Mouse (Mus musculus) left cerebral cortex, adult 9 months (tissue): ENCODE data around the gene Schip1.

Source experiments
- DNase-seq, 2 experiments: peaks; one replicate each; pipeline ENCODE4 v3.0.0; 2022; ENCODE audit warnings: low spot score in 2 of 2

Schip1 gene

GRCm38 (mm10) chr3:68583771-68584511 lies 519.3 kb downstream of the Schip1 start:
- DNase-seq, result no peak

- no peak for DNase-seq
These were observed 520.6 kb downstream of the Schip1 start for GRCm38 (mm10) chr3:68585213-68585612.

- DNase-seq, result no peak
These were observed 522.1 kb downstream of the Schip1 start for GRCm38 (mm10) chr3:68586646-68587064.

DNA sequence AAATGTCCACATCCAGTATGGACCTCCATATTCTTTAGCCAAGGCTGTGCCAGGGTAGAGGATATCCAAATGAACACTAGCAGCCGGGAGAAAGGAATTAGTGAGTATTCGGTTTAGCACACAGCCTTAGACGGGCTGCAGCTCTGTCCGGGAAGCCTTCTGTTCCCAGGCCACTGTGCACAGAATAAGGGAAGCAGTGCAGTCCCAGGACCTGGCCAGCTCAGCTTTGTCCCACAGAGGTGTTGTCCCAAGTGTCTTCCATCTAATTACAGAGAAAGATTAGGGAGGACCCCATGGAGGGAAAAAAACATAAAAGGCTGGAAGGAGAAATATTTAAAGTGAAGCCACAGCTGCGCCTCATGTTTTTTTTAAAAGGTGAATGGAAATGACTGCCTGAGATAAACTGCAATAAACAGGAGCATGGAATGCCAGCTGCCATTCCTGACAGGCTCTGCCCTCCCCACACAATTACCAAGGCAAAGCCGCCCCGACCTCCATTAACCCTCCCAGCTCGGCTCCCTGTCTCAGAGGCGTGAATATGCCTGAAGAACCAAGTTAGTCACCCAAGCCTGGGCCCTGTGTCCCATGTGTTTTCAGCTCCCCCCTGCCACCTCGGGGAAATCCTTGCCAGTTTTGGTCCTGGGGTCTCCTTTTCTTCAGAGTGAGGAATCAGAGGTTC lies 523.1 kb downstream of the Schip1 start:
- no peak for DNase-seq

DNA sequence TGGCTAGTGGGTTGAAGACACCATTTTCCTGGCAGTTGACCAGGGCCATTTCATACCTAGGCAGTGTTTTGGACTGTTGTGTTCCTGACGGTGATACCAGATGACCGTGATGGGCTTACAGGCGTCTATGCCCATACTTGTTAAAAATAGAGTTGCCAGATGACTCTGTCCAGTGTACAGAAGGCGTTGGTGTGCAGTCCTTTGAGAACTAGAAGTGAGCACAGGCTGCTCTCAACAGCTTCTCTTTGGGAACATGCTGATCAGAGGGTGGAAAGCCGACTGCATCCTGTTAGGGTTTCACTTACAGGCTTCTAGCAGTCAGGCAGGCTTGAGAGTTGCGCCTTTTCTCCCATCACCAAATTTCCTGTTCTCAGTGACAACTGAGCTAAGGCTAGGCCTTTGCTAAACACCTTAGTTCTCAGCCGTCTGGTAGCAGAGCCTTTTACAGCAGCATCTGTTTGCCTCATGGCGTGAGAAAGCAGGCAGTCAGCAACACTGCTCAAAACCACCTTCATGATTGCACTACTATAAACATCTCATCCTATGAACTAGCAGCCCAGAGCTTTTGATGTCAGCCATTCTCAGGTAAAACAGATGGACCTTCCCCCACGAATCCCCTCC lies 524.7 kb downstream of the Schip1 start:
- no peak for DNase-seq

DNA sequence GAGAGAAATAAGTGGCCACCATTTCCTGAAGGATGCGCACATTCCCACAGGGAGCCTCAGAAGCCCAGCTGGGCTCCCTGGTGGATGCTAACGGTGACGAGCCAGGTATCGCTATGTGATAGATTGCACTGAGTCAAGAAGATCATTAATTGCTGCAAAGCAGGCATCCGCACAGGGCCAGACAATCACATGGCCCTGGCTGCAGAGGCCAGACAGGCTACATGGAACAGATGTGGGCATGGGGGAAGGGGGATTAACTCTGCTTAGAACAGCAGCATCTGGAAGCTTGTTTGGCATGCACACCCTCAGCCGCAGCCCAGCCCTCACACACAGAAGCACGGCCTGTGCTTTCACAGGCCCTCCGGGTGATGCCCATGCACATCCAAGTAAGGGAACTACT lies 525.8 kb downstream of the Schip1 start:
- no peak for DNase-seq

GRCm38 (mm10) chr3:68592575-68592974 lies 528.0 kb downstream of the Schip1 start:
- no peak for DNase-seq

DNA sequence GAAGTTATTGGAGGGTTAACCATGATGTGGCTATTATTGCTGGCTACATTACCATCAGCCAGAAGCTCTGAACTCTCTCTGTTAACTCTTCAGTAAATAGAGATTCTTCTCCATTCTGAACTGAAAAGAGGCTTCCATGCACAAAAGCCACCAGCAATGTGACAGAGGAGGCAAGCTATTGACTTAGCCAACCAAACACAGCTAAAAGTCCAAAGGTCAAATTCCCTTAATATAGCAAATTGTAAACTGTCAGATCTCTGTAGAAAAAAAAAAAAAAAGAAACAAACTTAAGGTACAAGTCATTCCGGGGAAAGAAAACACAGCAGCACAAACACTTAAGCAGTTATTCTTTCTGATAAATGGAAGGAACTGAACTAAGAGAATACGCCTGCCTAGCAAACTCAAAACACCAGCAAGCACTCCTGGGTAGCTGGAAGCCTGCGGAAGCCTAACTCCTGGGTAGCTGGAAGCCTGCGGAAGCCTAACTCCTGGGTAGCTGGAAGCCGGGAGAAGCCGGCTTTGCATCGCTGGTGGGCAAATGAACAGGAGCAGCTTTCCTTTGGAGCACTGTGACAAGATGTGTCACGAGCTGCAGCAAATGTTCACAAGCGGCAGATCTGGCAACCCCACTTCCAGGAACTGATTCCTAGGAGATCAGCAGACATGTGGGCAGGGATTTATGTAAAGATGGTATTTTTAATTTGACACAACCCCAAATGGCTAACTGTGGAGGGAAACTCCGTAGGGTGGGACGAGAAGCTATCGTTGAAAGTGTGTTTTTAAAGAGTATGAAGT lies 528.7 kb downstream of the Schip1 start:
- DNase-seq, result peak in 1 of 2 experiments; percentile 75

DNA sequence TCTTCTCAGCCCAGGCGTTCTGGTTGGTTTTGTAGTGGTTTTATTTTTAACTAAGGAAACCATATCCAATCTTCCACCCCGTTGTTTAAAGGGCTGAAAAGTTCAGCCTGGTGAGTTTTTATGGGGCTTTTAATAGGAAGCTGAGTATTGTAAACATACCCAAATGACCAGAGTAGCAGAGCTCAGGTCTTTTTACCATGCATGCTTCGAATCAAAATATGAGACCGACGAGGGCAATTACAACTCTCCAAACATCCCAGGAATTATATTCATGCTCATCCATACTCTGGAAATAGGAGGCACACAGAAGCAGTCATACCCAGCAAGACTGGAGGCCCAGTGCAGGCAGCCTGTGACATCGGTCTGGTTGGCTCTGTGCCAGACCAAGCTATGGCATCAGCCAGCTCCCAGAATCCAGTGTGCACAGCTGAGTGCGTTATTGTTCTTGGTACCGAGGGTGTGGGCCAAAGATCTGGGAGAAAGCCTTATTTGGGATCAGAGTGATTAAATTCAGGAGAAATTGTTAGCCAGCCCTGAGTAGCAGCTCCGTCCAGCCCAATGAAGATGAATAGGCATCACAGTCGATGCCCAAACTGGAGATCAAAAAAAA lies 530.8 kb downstream of the Schip1 start:
- no peak for DNase-seq

GRCm38 (mm10) chr3:68596938-68597337 lies 532.3 kb downstream of the Schip1 start:
- no peak for DNase-seq

DNA sequence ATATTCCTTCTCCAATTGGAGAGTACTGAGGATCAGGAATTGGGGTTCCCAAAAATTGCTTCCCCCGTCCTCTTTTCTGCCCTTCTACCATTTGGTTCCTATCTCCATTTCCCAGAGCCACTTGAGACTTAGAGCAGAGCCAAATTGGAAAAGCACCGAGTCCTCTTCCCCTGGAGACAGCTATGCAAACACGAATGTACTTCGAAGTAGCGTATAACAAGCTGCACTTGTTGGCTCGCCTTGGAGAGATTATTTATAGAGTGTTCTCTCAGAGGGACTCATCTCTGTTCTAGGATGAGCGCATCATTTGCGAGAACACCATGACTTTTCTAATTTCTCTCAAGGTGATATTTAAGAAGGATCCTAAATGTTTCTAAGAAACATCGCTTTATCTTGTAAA lies 538.3 kb downstream of the Schip1 start:
- DNase-seq, result peak in 1 of 2 experiments; percentile 48

DNA sequence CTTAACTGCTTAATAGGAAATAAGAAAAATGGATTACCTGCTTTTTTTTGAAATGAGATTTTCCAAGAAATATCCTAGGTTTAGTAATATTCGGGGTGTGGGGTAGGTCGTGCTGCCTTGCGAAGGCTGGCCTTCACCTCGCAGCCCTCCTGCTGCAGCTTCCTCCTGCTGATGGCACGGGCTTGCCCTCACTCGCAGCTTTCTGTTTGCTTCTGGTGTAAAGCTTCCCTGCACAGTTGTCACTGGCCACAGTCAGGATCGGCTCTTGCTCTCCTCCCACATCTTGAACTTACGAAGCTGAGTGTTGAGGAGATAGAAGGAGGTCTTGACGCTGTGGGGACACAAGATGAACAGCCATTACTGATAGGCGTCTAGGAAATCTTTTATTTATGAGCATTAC lies 539.9 kb downstream of the Schip1 start:
- DNase-seq, result no peak

DNA sequence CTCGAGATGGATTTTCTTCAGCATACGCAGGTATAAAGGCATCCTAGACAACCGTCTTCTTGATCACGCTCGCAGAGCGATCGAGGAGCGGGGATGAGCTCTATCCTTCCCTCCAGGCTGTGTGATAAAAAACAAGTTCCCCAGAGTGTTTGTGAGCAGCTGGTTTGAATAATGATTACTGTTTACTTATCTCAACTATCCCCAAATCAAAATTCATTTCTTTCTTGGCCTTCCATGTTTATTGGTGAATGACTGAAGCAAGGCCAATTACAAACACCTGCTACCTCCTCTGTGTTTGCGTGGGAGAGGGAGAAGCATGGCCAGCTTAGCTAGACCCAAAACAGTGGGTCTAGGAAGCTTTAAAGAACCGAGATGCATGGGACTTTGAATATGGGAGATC lies 540.4 kb downstream of the Schip1 start:
- DNase-seq, result no peak

DNA sequence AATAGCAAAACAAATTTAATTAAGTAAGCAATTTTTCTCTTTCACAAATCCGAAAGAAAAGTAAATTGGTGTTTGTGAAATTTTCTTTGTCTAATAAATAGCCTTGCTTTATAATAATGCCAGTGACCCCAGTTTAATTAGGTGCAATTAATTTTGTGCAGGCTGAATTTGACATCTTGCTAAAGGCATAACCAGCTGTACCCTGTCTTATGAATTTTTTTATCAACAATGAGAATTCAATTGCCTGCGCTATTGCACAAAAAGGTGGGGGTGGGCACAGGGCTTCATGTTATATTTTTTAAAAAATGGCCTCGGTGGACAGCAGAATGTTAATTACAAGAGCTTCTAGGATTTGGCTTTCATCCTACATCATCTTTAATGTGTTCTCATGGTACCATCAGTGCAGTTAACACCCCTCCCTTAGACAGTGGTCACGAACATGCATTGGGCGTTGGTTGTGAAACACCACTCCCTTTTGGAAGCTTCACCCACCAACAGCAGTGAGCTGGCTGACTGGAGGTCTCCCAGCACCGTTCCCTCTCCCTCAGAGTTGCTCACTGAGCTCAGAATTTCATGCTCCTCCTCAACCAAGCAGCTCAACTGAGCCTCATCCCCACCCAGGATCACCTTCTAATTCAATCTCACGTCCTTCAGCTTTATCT lies 541.5 kb downstream of the Schip1 start:
- no peak for DNase-seq

GRCm38 (mm10) chr3:68606730-68607129 lies 542.1 kb downstream of the Schip1 start:
- peak; percentile 58 to 71 for DNase-seq

DNA sequence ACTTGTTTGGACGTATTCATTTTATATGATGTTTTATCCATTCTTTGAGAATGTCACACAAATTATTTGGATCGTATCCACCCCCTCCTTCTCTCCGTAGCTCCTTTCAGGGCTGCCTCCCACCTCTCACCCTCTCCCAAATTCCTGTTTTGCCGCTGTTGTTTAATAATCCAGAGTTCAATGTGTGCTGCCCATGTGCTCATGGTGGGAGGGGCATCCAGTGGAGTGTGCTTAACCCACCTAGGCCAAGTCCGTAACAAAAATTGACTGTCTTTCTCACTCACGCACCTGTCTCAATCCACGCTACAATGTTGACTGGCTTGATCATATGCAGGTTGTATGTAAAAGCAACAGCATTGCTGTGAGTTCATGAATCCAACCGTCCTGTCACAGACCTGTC lies 542.7 kb downstream of the Schip1 start:
- DNase-seq, result no peak

DNA sequence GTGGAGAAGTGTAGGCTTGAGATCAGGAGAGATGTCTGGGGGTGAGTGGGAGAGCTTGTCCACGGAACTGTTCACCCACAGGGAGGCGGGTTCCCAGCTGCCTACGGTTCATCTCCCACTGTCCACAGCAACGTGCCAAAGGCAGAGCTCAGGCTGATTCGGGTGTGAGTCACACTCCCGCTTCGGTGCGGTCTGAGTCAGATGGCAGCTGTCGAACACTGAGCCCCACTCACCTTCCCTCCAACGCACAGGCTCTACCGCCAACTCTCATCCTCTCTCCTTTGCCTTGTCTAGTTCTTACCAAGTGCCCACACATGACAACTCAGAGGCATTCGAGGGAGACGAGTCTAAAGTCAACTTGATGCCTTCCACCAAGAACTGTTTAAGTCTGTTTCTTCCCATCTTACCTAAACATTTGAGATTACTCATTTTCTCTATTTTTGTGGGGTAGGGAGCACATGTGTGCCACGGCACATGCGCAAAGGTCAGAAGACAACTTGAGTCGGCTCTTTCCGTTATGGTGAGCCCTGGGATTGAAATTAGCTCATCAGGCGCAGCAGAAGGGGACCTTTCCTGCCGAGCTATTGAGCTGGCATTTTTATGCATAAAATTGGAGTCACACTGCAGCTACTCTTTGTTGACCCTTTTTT lies 544.4 kb downstream of the Schip1 start:
- peak; percentile 90 to 92 for DNase-seq

GRCm38 (mm10) chr3:68610011-68610410 lies 545.4 kb downstream of the Schip1 start:
- no peak for DNase-seq

DNA sequence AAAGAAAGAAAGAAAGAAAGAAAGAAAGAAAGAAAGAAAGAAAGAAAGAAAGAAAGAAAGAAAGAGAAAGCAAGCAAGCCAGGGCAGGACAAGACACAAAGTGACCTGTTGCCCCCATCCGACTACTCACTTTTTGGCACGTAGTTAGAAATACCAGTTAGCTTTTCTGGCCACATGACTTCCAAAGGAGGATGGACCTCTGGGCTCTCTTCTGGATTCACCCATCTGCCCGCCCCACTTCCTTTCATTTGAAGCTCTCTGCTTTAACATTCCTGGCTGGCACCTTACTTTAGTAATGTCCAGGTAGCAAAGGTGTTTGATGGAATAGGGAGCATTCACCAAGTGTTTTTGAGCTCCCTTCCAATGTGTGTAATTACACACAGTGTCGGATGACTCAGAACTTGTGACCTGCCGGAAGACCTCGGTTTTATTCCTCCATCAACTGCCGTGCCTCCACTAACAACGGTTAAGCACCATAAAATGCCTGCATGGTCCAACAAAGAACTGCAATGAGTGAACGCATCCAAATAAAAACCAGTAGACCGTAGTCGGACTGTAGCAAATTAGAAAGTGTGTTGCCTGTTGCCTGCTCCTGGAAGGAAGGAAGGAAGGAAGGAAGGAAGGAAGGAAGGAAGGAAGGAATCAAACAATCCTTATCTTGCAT lies 546.1 kb downstream of the Schip1 start:
- DNase-seq, result no peak
